Mouse (Mus musculus) CH12.LX (cell line): Measurements from ENCODE around the gene Nrm. TPM values are rescaled to one million over a fixed set of nuclear protein-coding genes. Genes with fewer than 3 reads are reported as not detected.

Source experiments
- DNase-seq: peaks from one replicate; pipeline ENCODE4 v3.0.0-alpha.2; 2013; ENCODE audit errors: extremely low read depth
- H3K27ac ChIP-seq: 2 replicates; pipeline ENCODE4 v1.5.1; 2012; ENCODE audit warnings: low read depth, mild to moderate bottlenecking, control low read depth, moderate library complexity; ENCODE audit not compliant: insufficient read depth
- H3K27me3 ChIP-seq: replicated peaks from 2 replicates; pipeline ENCODE3; 2012; ENCODE audit warnings: inconsistent platforms
- H3K36me3 ChIP-seq, 2 experiments: replicated peaks in 1 of 2; 2 replicates each; pipeline versions ENCODE3 to v1.6.1; 2012; ENCODE audit warnings: inconsistent platforms in 1 of 2, low read length in 1 of 2, mild to moderate bottlenecking in 1 of 2, mixed read lengths in 1 of 2, moderate library complexity in 1 of 2; ENCODE audit not compliant: control insufficient read depth in 1 of 2, insufficient read depth in 1 of 2
- H3K4me1 ChIP-seq, 2 experiments: 2 replicates each; pipeline ENCODE4 v1.6.1; 2012; ENCODE audit warnings: inconsistent platforms in 1 of 2, moderate library complexity in 1 of 2; ENCODE audit not compliant: insufficient read depth in 2 of 2, control insufficient read depth in 1 of 2
- H3K4me2 ChIP-seq: 2 replicates; pipeline ENCODE4 v1.6.1; 2012; ENCODE audit warnings: low read depth, mild to moderate bottlenecking, control low read depth; ENCODE audit not compliant: poor library complexity, insufficient read depth, severe bottlenecking
- H3K4me3 ChIP-seq, 3 experiments: fragments of 150-350 bp in 1 of 3; sonication (generic) in 1 of 3; replicated peaks in 1 of 3; 2 replicates each; pipeline versions ENCODE3 to v1.5.1; 2011 to 2012; ENCODE audit warnings: low read depth in 2 of 3, low read length in 2 of 3, mild to moderate bottlenecking in 2 of 3, moderate library complexity in 2 of 3, control low read depth in 1 of 3, improper control_type of control experiment in 1 of 3, inconsistent platforms in 1 of 3, mixed read lengths in 1 of 3; ENCODE audit not compliant: poor library complexity in 1 of 3
- H3K79me2 ChIP-seq: replicated peaks from 2 replicates; pipeline ENCODE4 v1.6.1; 2012; ENCODE audit warnings: mild to moderate bottlenecking, moderate library complexity; ENCODE audit not compliant: control insufficient read depth, poor library complexity, insufficient read depth, severe bottlenecking; ENCODE audit errors: extremely low read depth
- H3K9ac ChIP-seq: 2 replicates; pipeline ENCODE4 v1.6.1; 2012; ENCODE audit warnings: low read depth, mild to moderate bottlenecking, control low read depth, moderate library complexity; ENCODE audit not compliant: insufficient read depth
- H3K9me3 ChIP-seq: replicated peaks from 2 replicates; pipeline ENCODE3; 2012; ENCODE audit warnings: low read length, inconsistent platforms, mixed read lengths
- BHLHE40 ChIP-seq: IDR thresholded peaks from 2 replicates; pipeline ENCODE4 v1.6.1; 2011; ENCODE audit warnings: mild to moderate bottlenecking, low read depth, low read length, improper control_type of control experiment
- CHD1 ChIP-seq: IDR thresholded peaks from 2 replicates; pipeline ENCODE4 v1.6.1; 2012; ENCODE audit warnings: low read depth, low read length, improper control_type of control experiment, inconsistent platforms
- CHD2 ChIP-seq: IDR thresholded peaks from 2 replicates; pipeline ENCODE4 v1.6.1; 2011; ENCODE audit warnings: low read length, improper control_type of control experiment
- CTCF ChIP-seq, 2 experiments: IDR thresholded peaks in 1 of 2; conservative IDR thresholded peaks in 1 of 2; 2 replicates each; pipeline ENCODE4 v1.5.1; 2011 to 2012; ENCODE audit warnings: low read depth in 2 of 2, low read length in 2 of 2, improper control_type of control experiment in 1 of 2, inconsistent platforms in 1 of 2, mild to moderate bottlenecking in 1 of 2, moderate library complexity in 1 of 2
- E2F4 ChIP-seq: IDR thresholded peaks from 2 replicates; pipeline ENCODE4 v1.6.1; 2011; ENCODE audit warnings: low read depth, low read length, improper control_type of control experiment; ENCODE audit not compliant: insufficient replicate concordance
- ELF1 ChIP-seq: IDR thresholded peaks from 2 replicates; pipeline ENCODE4 v1.6.1; 2014; ENCODE audit warnings: low read depth, mild to moderate bottlenecking, inconsistent platforms, low read length, improper control_type of control experiment
- ETS1 ChIP-seq: conservative IDR thresholded peaks from 2 replicates; pipeline ENCODE4 v1.6.1; 2012; ENCODE audit warnings: low read depth, mild to moderate bottlenecking, inconsistent platforms, low read length, improper control_type of control experiment, moderate library complexity
- GABPA ChIP-seq: IDR thresholded peaks from 2 replicates; pipeline ENCODE4 v1.6.1; 2012; ENCODE audit warnings: low read depth, low read length, improper control_type of control experiment, inconsistent platforms; ENCODE audit not compliant: insufficient replicate concordance
- HCFC1 ChIP-seq: IDR thresholded peaks from 2 replicates; pipeline ENCODE4 v1.6.1; 2012; ENCODE audit warnings: low read depth, mild to moderate bottlenecking, inconsistent platforms, low read length, improper control_type of control experiment
- IRF4 ChIP-seq: IDR thresholded peaks from 2 replicates; pipeline ENCODE4 v1.6.1; 2014; ENCODE audit warnings: low read depth, mild to moderate bottlenecking, inconsistent platforms, low read length, improper control_type of control experiment
- JUN ChIP-seq: IDR thresholded peaks from 2 replicates; pipeline ENCODE4 v1.6.1; 2011; ENCODE audit warnings: low read depth, mild to moderate bottlenecking, low read length, improper control_type of control experiment, moderate library complexity; ENCODE audit not compliant: insufficient read depth
- KAT2A ChIP-seq: IDR thresholded peaks from 2 replicates; pipeline ENCODE4 v1.6.1; 2012; ENCODE audit warnings: low read length, improper control_type of control experiment, inconsistent platforms; ENCODE audit not compliant: insufficient replicate concordance
- MAFK ChIP-seq: IDR thresholded peaks from 2 replicates; pipeline ENCODE4 v1.6.1; 2011; ENCODE audit warnings: low read length, improper control_type of control experiment; ENCODE audit not compliant: insufficient replicate concordance
- MAZ ChIP-seq: IDR thresholded peaks from 2 replicates; pipeline ENCODE4 v1.6.1; 2012; ENCODE audit warnings: low read depth, mild to moderate bottlenecking, inconsistent platforms, low read length, improper control_type of control experiment, moderate library complexity
- MEF2A ChIP-seq: IDR thresholded peaks from 2 replicates; pipeline ENCODE4 v1.6.1; 2014; ENCODE audit warnings: low read depth, mild to moderate bottlenecking, inconsistent platforms, low read length, improper control_type of control experiment, borderline replicate concordance
- MXI1 ChIP-seq: IDR thresholded peaks from 2 replicates; pipeline ENCODE4 v1.6.1; 2011; ENCODE audit warnings: mild to moderate bottlenecking, low read depth, low read length, improper control_type of control experiment
- MYC ChIP-seq: IDR thresholded peaks from 2 replicates; pipeline ENCODE4 v1.6.1; 2011; ENCODE audit warnings: low read depth, mild to moderate bottlenecking, improper control_type of control experiment, low read length
- NELFE ChIP-seq: IDR thresholded peaks from 2 replicates; pipeline ENCODE4 v1.6.1; 2011; ENCODE audit warnings: low read depth, low read length, improper control_type of control experiment
- POLR2A ChIP-seq: IDR thresholded peaks from 2 replicates; pipeline ENCODE4 v1.6.1; 2011; ENCODE audit warnings: low read depth, mild to moderate bottlenecking, improper control_type of control experiment, low read length
- POLR2AphosphoS2 ChIP-seq: IDR thresholded peaks from 2 replicates; pipeline ENCODE4 v1.6.1; 2011; ENCODE audit warnings: low read depth, low read length, improper control_type of control experiment
- RAD21 ChIP-seq: IDR thresholded peaks from 2 replicates; pipeline ENCODE4 v1.6.1; 2011; ENCODE audit warnings: low read depth, mild to moderate bottlenecking, low read length, improper control_type of control experiment, moderate library complexity
- RCOR1 ChIP-seq: conservative IDR thresholded peaks from 2 replicates; pipeline ENCODE4 v1.6.1; 2012; ENCODE audit warnings: low read depth, mild to moderate bottlenecking, inconsistent platforms, low read length, improper control_type of control experiment
- SIN3A ChIP-seq: IDR thresholded peaks from 2 replicates; pipeline ENCODE4 v1.6.1; 2012; ENCODE audit warnings: low read length, improper control_type of control experiment, inconsistent platforms
- UBTF ChIP-seq: IDR thresholded peaks from 2 replicates; pipeline ENCODE4 v1.6.1; 2012; ENCODE audit warnings: low read depth, mild to moderate bottlenecking, inconsistent platforms, low read length, improper control_type of control experiment, moderate library complexity
- USF1 ChIP-seq: IDR thresholded peaks from 2 replicates; pipeline ENCODE4 v1.6.1; 2014; ENCODE audit warnings: low read depth, mild to moderate bottlenecking, inconsistent platforms, low read length, improper control_type of control experiment
- ZKSCAN1 ChIP-seq: IDR thresholded peaks from 2 replicates; pipeline ENCODE4 v1.6.1; 2012; ENCODE audit warnings: low read depth, inconsistent platforms, low read length, improper control_type of control experiment, borderline replicate concordance
- ZNF384 ChIP-seq: IDR thresholded peaks from 2 replicates; pipeline ENCODE4 v1.6.1; 2012; ENCODE audit warnings: low read depth, low read length, improper control_type of control experiment, inconsistent platforms
- dilution Hi-C: fragments of 300-500 bp; cut with MboI; formaldehyde crosslinking; loops from 2 replicates; pipeline ENCODE4 v1.14.3; 2020; ENCODE audit warnings: low sequenced_read_pairs; ENCODE audit not compliant: extremely low pct_unique_long_range_greater_than_20kb, extremely low pct_ligation_motif_present
- in situ Hi-C: fragments of 300-500 bp; cut with MboI; formaldehyde crosslinking; loops from 3 replicates; pipeline ENCODE4 v1.14.3; 2019; ENCODE audit warnings: low sequenced_read_pairs, low pct_ligation_motif_present, low pct_unique_long_range_greater_than_20kb, mixed read lengths
- polyA plus RNA-seq: library from polyadenylated mRNA; unstranded; fragments of >175 nt; gene quantifications from 2 replicates; pipeline ENCODE4 v1.2.1, GENCODE M21; 2012; ENCODE audit warnings: low read depth; ENCODE audit not compliant: insufficient read length
- total RNA-seq, 2 experiments: library from RNA; depleted of rRNA; stranded (reverse); fragments of 300-350 nt in 1 of 2; fragments of >200 nt in 1 of 2; gene quantifications; 2 replicates each; pipeline ENCODE4 v1.2.3; 2012 to 2014

Nrm gene
- total and polyA plus RNA-seq, 3 experiments: 12.1 to 16.7 (median 15.4) TPM

GRCm38 (mm10) chr17:35836991-35837422 lies 24.1 kb upstream of the Nrm start (continued):
- TF ChIP-seq MAZ: peak; percentile 70; the same call in 1 of the 2 replicates
- TF ChIP-seq JUN: no peak
- peak; percentile 88 for TF ChIP-seq USF1
- TF ChIP-seq IRF4: no peak
- 0 out of 2 replicates have a peak, but pooled peaks have one; percentile 61 for TF ChIP-seq UBTF
- TF ChIP-seq BHLHE40: peak; percentile 96
- no peak for TF ChIP-seq GABPA
- no peak for TF ChIP-seq MYC
- no peak for TF ChIP-seq ZKSCAN1
- peak; percentile 49; the same call in 1 of the 2 replicates for TF ChIP-seq E2F4
- 0 out of 2 replicates have a peak, but pooled peaks have one; percentile 17 for TF ChIP-seq SIN3A
- TF ChIP-seq MXI1: peak; percentile 95
- TF ChIP-seq POLR2AphosphoS2: no peak; the same call in 1 of the 2 replicates
- no peak for TF ChIP-seq ZNF384
- peak; percentile 37 for TF ChIP-seq HCFC1
- TF ChIP-seq RCOR1: no peak
- no peak for TF ChIP-seq RAD21
- no peak for TF ChIP-seq NELFE
- 0 out of 2 replicates have a peak, but pooled peaks have one; percentile 59 for TF ChIP-seq KAT2A
- peak; percentile 45; the same call in 1 of the 2 replicates for TF ChIP-seq POLR2A
- TF ChIP-seq ELF1: no peak
- no peak for TF ChIP-seq MAFK
- TF ChIP-seq CTCF (conservative IDR thresholded peaks at IDR 0.05 in 1 of 2, IDR thresholded peaks at IDR 0.05 in 1 of 2; ENCODE audit: low read depth in 2 of 2, low read length in 2 of 2): no peak

GRCm38 (mm10) chr17:35837487-35837886 lies 23.6 kb upstream of the Nrm start:
- Histone ChIP-seq H3K27me3 (no peaks in the 10 kb centered on the region), H3K4me1 (peaks cover 11 to 38% of the 10 kb centered on the region in 2 experiments), H3K9ac (peak overlapping the region; percentile 99), H3K4me3 (peak overlapping the region; percentile 83 to 93 (median 89)), H3K9me3 (no peaks in the 10 kb centered on the region), H3K79me2 (peaks cover 38% of the 10 kb centered on the region), H3K4me2 (no peak overlapping the region), H3K36me3 (peaks cover 39 to 44% of the 10 kb centered on the region in 2 experiments), H3K27ac (peak overlapping the region; percentile 64; the same call in 1 of the 2 replicates)
- dilution Hi-C loops (no loop called here), in situ Hi-C loops (loop anchor here (5.0 kb wide), 1 partner anchor 35 kb away; no protein-coding TSS in a partner anchor)
- TF ChIP-seq ELF1: peak; percentile 58; the same call in 1 of the 2 replicates
- TF ChIP-seq E2F4: no peak
- peak; percentile 43; the same call in 1 of the 2 replicates for TF ChIP-seq HCFC1
- peak; percentile 81; the same call in 1 of the 2 replicates for TF ChIP-seq CHD1
- TF ChIP-seq MEF2A: peak; percentile 24; the same call in 1 of the 2 replicates
- TF ChIP-seq ETS1: peak; percentile 15
- TF ChIP-seq UBTF: 0 out of 2 replicates have a peak, but pooled peaks have one; percentile 53
- TF ChIP-seq CHD2: peak; percentile 85
- peak; percentile 88 for TF ChIP-seq POLR2AphosphoS2
- TF ChIP-seq JUN: no peak
- TF ChIP-seq ZNF384: no peak
- peak; percentile 80 for DNase-seq
